Mouse (Mus musculus) G1E (cell line): ENCODE data around the gene Eef1akmt2.

Experiments
- CTCF ChIP-seq: IDR thresholded peaks from 2 replicates; pipeline ENCODE4 v1.5.1; 2012; ENCODE audit warnings: low read depth, low read length, inconsistent platforms, mixed read lengths
- TAL1 ChIP-seq: conservative IDR thresholded peaks from 2 replicates; pipeline ENCODE4 v1.6.1; 2012; ENCODE audit warnings: low read depth, low read length, inconsistent platforms, mixed read lengths

DNA sequence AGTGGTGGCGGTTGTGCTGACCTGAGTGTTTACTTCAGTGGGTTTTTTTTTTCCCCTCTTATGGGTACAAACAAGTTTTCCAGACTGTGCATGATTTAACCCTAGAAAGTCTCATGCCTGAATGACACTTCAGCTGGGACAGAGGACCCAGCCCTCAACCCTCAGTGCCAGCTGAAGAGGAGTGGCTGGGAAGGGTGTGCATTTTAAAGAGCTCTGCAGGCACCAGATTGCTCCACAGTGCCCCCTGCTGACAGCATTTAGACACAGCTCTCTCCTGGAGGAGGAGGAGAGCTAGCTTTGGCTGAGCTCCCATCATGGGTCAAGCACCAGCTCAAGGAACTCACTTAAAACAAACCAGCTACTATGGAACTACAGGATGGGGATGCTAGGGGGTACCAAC is 41.6 kb downstream of the Eef1akmt2 start:
- TF ChIP-seq CTCF (peak; percentile 71), TAL1 (no peak)
